Mouse (Mus musculus): ENCODE data around the gene Pip5kl1. TPM values are rescaled to one million over a fixed set of nuclear protein-coding genes. Genes with fewer than 3 reads are reported as not detected.

Gene Pip5kl1
- polyA plus RNA-seq (2015; fragmentation: Nextera tagmentation; extraction: Ambion mirVana): 0.33 and 0.34 TPM in 2 replicates

- H3K9ac ChIP-seq (ENCODE audit: low read depth, low read length): peak within 1 kb of the TSS; percentile 64
- WGBS: 71% methylated on average over 6 of the region's 6 CpGs
- no peak within 1 kb of the TSS for H3K27ac ChIP-seq (ENCODE audit: low read length)
- H3K9me3 ChIP-seq (ENCODE audit: control insufficient read depth, low read length): no peaks in the 10 kb centered on the region
- H3K36me3 ChIP-seq (ENCODE audit: control insufficient read depth, insufficient read depth, low read length): no peaks in the 10 kb centered on the region
- peak within 1 kb of the TSS; percentile 37 for H3K4me3 ChIP-seq (ENCODE audit: low read length)
- H3K4me2 ChIP-seq (ENCODE audit: low read depth, low read length): peak within 1 kb of the TSS; percentile 80
- no peak for ATAC-seq
- H3K4me1 ChIP-seq (ENCODE audit: control insufficient read depth, insufficient read depth, low read length): peaks cover 22% of the 10 kb centered on the region
- H3K27me3 ChIP-seq (replicated peaks; ENCODE audit: control insufficient read depth, insufficient read depth, low read length): peaks cover 4% of the 10 kb centered on the region; the same call in 1 of the 2 replicates
Observed at GRCm38 (mm10) chr2:32574497-32574896, at the start of gene Pip5kl1. Gene Pip5kl1 (plus strand): TSS chr2:32574797.

- no peak overlapping the region for H3K4me2 ChIP-seq (ENCODE audit: low read depth, low read length)
- H3K4me3 ChIP-seq (ENCODE audit: low read length): no peak overlapping the region
- 83% methylated on average over 12 of the region's 12 CpGs for WGBS
- H3K36me3 ChIP-seq (ENCODE audit: control insufficient read depth, insufficient read depth, low read length): no peaks in the 10 kb centered on the region
- H3K4me1 ChIP-seq (ENCODE audit: control insufficient read depth, insufficient read depth, low read length): peaks cover 7% of the 10 kb centered on the region
- H3K27me3 ChIP-seq (replicated peaks; ENCODE audit: control insufficient read depth, insufficient read depth, low read length): no peaks in the 10 kb centered on the region
- no peak overlapping the region for H3K27ac ChIP-seq (ENCODE audit: low read length)
- ATAC-seq: no peak
- H3K9ac ChIP-seq (ENCODE audit: low read depth, low read length): no peak overlapping the region
- H3K9me3 ChIP-seq (ENCODE audit: control insufficient read depth, low read length): no peaks in the 10 kb centered on the region
Observed at GRCm38 (mm10) chr2:32525816-32526215, 48.8 kb upstream of the Pip5kl1 start.

- no peaks in the 10 kb centered on the region for H3K36me3 ChIP-seq (ENCODE audit: control insufficient read depth, insufficient read depth, low read length)
- H3K27me3 ChIP-seq (replicated peaks; ENCODE audit: control insufficient read depth, insufficient read depth, low read length): no peaks in the 10 kb centered on the region
- H3K27ac ChIP-seq (ENCODE audit: low read length): no peak overlapping the region
- 75% methylated on average over 14 of the region's 14 CpGs for WGBS
- H3K4me1 ChIP-seq (ENCODE audit: control insufficient read depth, insufficient read depth, low read length): peaks cover 6% of the 10 kb centered on the region
- no peak for ATAC-seq
- H3K9me3 ChIP-seq (ENCODE audit: control insufficient read depth, low read length): no peaks in the 10 kb centered on the region
- no peak overlapping the region for H3K9ac ChIP-seq (ENCODE audit: low read depth, low read length)
- H3K4me3 ChIP-seq (ENCODE audit: low read length): no peak overlapping the region
- no peak overlapping the region for H3K4me2 ChIP-seq (ENCODE audit: low read depth, low read length)
Observed at GRCm38 (mm10) chr2:32527468-32527966, 47.1 kb upstream of the Pip5kl1 start.

GRCm38 (mm10) chr2:32528326-32528725 lies 46.3 kb upstream of the Pip5kl1 start:
- Histone ChIP-seq H3K9ac (ENCODE audit: low read depth, low read length) (no peak overlapping the region), H3K27ac (ENCODE audit: low read length) (no peak overlapping the region), H3K4me3 (ENCODE audit: low read length) (no peak overlapping the region), H3K4me1 (ENCODE audit: control insufficient read depth, insufficient read depth, low read length) (peaks cover 4% of the 10 kb centered on the region), H3K36me3 (ENCODE audit: control insufficient read depth, insufficient read depth, low read length) (no peaks in the 10 kb centered on the region), H3K9me3 (ENCODE audit: control insufficient read depth, low read length) (no peaks in the 10 kb centered on the region), H3K4me2 (ENCODE audit: low read depth, low read length) (no peak overlapping the region), H3K27me3 (replicated peaks; ENCODE audit: control insufficient read depth, insufficient read depth, low read length) (no peaks in the 10 kb centered on the region)
- 79% methylated on average over 1 of the region's 1 CpGs for WGBS
- no peak for ATAC-seq

GRCm38 (mm10) chr2:32530479-32530878 lies 44.1 kb upstream of the Pip5kl1 start:
- no peak overlapping the region for H3K27ac ChIP-seq (ENCODE audit: low read length)
- no peak overlapping the region for H3K4me3 ChIP-seq (ENCODE audit: low read length)
- no peak overlapping the region for H3K4me2 ChIP-seq (ENCODE audit: low read depth, low read length)
- no peaks in the 10 kb centered on the region for H3K27me3 ChIP-seq (replicated peaks; ENCODE audit: control insufficient read depth, insufficient read depth, low read length)
- no peaks in the 10 kb centered on the region for H3K9me3 ChIP-seq (ENCODE audit: control insufficient read depth, low read length)
- 74% methylated on average over 2 of the region's 2 CpGs for WGBS
- no peak overlapping the region for H3K9ac ChIP-seq (ENCODE audit: low read depth, low read length)
- no peaks in the 10 kb centered on the region for H3K36me3 ChIP-seq (ENCODE audit: control insufficient read depth, insufficient read depth, low read length)
- no peak for ATAC-seq
- H3K4me1 ChIP-seq (ENCODE audit: control insufficient read depth, insufficient read depth, low read length): peaks cover 9% of the 10 kb centered on the region

GRCm38 (mm10) chr2:32533163-32533562 lies 41.4 kb upstream of the Pip5kl1 start:
- no peak overlapping the region for H3K4me2 ChIP-seq (ENCODE audit: low read depth, low read length)
- H3K36me3 ChIP-seq (ENCODE audit: control insufficient read depth, insufficient read depth, low read length): no peaks in the 10 kb centered on the region
- WGBS: 87% methylated on average over 2 of the region's 2 CpGs
- peaks cover 26% of the 10 kb centered on the region for H3K4me1 ChIP-seq (ENCODE audit: control insufficient read depth, insufficient read depth, low read length)
- no peak overlapping the region for H3K4me3 ChIP-seq (ENCODE audit: low read length)
- H3K9me3 ChIP-seq (ENCODE audit: control insufficient read depth, low read length): no peaks in the 10 kb centered on the region
- no peak overlapping the region for H3K9ac ChIP-seq (ENCODE audit: low read depth, low read length)
- H3K27me3 ChIP-seq (replicated peaks; ENCODE audit: control insufficient read depth, insufficient read depth, low read length): no peaks in the 10 kb centered on the region
- H3K27ac ChIP-seq (ENCODE audit: low read length): no peak overlapping the region
- ATAC-seq: no peak

GRCm38 (mm10) chr2:32534061-32534732 lies 40.4 kb upstream of the Pip5kl1 start:
- H3K36me3 ChIP-seq (ENCODE audit: control insufficient read depth, insufficient read depth, low read length): no peaks in the 10 kb centered on the region
- no peaks in the 10 kb centered on the region for H3K27me3 ChIP-seq (replicated peaks; ENCODE audit: control insufficient read depth, insufficient read depth, low read length)
- H3K9me3 ChIP-seq (ENCODE audit: control insufficient read depth, low read length): no peaks in the 10 kb centered on the region
- H3K4me2 ChIP-seq (ENCODE audit: low read depth, low read length): peak overlapping the region; percentile 75
- 10% methylated on average over 13 of the region's 13 CpGs for whole genome bisulfite sequencing
- peak overlapping the region; percentile 80 for H3K4me3 ChIP-seq (ENCODE audit: low read length)
- peak overlapping the region; percentile 75 for H3K9ac ChIP-seq (ENCODE audit: low read depth, low read length)
- ATAC-seq: peak; percentile 12
- H3K27ac ChIP-seq (ENCODE audit: low read length): peak overlapping the region; percentile 97
- peaks cover 37% of the 10 kb centered on the region for H3K4me1 ChIP-seq (ENCODE audit: control insufficient read depth, insufficient read depth, low read length)

GRCm38 (mm10) chr2:32534733-32535471 lies 39.7 kb upstream of the Pip5kl1 start, which contains the start of gene Fam102a:
Gene Fam102a (plus strand): TSS chr2:32535332.
- Histone ChIP-seq H3K27ac (ENCODE audit: low read length) (peak within 1 kb of the TSS; percentile 99), H3K9me3 (ENCODE audit: control insufficient read depth, low read length) (no peaks in the 10 kb centered on the region), H3K36me3 (ENCODE audit: control insufficient read depth, insufficient read depth, low read length) (no peaks in the 10 kb centered on the region), H3K4me1 (ENCODE audit: control insufficient read depth, insufficient read depth, low read length) (peaks cover 44% of the 10 kb centered on the region), H3K27me3 (replicated peaks; ENCODE audit: control insufficient read depth, insufficient read depth, low read length) (no peaks in the 10 kb centered on the region), H3K4me2 (ENCODE audit: low read depth, low read length) (peak within 1 kb of the TSS; percentile 88), H3K4me3 (ENCODE audit: low read length) (peak within 1 kb of the TSS; percentile 80), H3K9ac (ENCODE audit: low read depth, low read length) (peak within 1 kb of the TSS; percentile 92)
- peak; percentile 90 for ATAC-seq
- under 1% methylated on average over 66 of the region's 67 CpGs for WGBS

- Histone ChIP-seq H3K4me3 (ENCODE audit: low read length) (peak overlapping the region; percentile 80), H3K4me2 (ENCODE audit: low read depth, low read length) (peak overlapping the region; percentile 88), H3K27ac (ENCODE audit: low read length) (peak overlapping the region; percentile 99), H3K27me3 (replicated peaks; ENCODE audit: control insufficient read depth, insufficient read depth, low read length) (no peaks in the 10 kb centered on the region), H3K9me3 (ENCODE audit: control insufficient read depth, low read length) (no peaks in the 10 kb centered on the region), H3K9ac (ENCODE audit: low read depth, low read length) (peak overlapping the region; percentile 92), H3K36me3 (ENCODE audit: control insufficient read depth, insufficient read depth, low read length) (no peaks in the 10 kb centered on the region), H3K4me1 (ENCODE audit: control insufficient read depth, insufficient read depth, low read length) (peaks cover 50% of the 10 kb centered on the region)
- peak; percentile 83 for ATAC-seq
- WGBS: under 1% methylated on average over 56 of the region's 56 CpGs
Observed at GRCm38 (mm10) chr2:32535501-32535991, 39.1 kb upstream of the Pip5kl1 start.

Measured in intestine, embryonic 16.5 days (tissue).